Mouse (Mus musculus) NIH3T3 (cell line): ENCODE data around the gene 5730596B20Rik.

Experiments used
- DNase-seq: peaks from one replicate; pipeline ENCODE4 v3.0.0-alpha.2; 2012; ENCODE audit warnings: low read depth

5730596B20Rik gene

DNA sequence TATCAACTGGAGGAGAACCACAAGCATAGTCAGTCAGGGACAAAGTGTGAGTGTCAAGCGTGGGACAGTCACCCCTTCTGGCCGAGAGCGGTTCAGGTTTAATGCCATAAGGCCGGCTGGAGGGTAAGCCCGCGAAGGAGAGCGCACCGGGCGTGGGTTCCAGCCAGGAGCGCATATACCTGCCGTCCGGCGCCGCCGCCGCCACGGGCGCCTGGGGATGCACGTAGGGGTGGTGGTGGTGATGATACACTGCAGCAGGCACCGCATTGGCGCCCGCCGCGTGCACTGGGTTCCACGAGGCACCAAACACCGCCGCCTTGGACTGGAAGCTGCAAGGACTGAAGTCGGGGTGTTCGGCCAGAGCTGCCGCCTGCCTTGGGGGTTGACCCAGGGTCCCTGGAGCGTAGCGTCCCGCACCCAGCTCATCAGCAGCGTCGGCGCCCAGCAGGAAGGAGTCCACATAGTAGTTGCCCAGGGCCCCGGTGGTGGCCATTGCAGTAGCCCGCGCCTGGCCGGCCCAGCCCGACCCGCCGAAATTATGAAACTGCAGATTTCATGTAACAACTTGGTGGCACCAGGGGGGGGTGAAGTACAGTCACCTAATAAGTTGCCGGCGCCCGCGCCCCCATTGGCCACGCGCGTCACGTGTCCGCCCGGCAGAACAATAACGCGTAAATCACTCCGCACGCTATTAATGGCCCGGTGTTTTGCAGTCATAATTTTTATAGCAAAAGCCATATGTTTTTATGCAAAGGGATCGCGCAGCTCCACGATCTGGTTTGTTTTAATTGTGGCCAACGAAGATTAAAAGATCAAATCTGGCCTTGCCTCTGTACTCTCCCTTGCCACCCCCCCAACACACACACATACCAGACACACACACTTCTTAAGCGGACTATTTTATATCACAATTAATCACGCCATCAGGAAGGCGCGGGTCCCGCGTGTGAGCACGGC is 48.6 kb downstream of the 5730596B20Rik start:
- no peak for DNase-seq

- DNase-seq = no peak
These were observed 49.4 kb downstream of the 5730596B20Rik start for GRCm38 (mm10) chr6:52226569-52227257.

GRCm38 (mm10) chr6:52227470-52228222 is 50.3 kb downstream of the 5730596B20Rik start:
- peak; percentile 69 for DNase-seq

GRCm38 (mm10) chr6:52228475-52229465 is 51.5 kb downstream of the 5730596B20Rik start:
- no peak for DNase-seq

GRCm38 (mm10) chr6:52229558-52230416 is 52.5 kb downstream of the 5730596B20Rik start:
- DNase-seq = no peak
